Mouse (Mus musculus): ENCODE results near the gene Cnksr1. TPM values are rescaled to one million over a fixed set of nuclear protein-coding genes. Genes with fewer than 3 reads are reported as not detected.
A peak's percentile ranks its signal among the peaks of the same experiment; 100 is the strongest.

Gene Cnksr1
- total RNA-seq, 1 experiment from 2014 or later, result 0.58 TPM

- ATAC-seq (ENCODE audit: extremely low read depth, insufficient number of reproducible peaks, low FRiP score, poor library complexity, severe bottlenecking), result no peak
Measured at GRCm38 (mm10) chr4:134254835-134255234, 16.6 kb upstream of the Cnksr1 start.

- no peak for ATAC-seq (ENCODE audit: extremely low read depth, insufficient number of reproducible peaks, low FRiP score, poor library complexity, severe bottlenecking)
Measured at GRCm38 (mm10) chr4:134253722-134254324, 15.6 kb upstream of the Cnksr1 start, which contains the start of gene Grrp1. Gene Grrp1 (minus strand): TSS chr4:134254106.

GRCm38 (mm10) chr4:134252911-134253721 lies 14.9 kb upstream of the Cnksr1 start:
- ATAC-seq (ENCODE audit: extremely low read depth, insufficient number of reproducible peaks, low FRiP score, poor library complexity, severe bottlenecking), result no peak

- no peak for ATAC-seq (ENCODE audit: extremely low read depth, insufficient number of reproducible peaks, low FRiP score, poor library complexity, severe bottlenecking)
Measured at GRCm38 (mm10) chr4:134252131-134252910, 14.1 kb upstream of the Cnksr1 start.

- no peak for ATAC-seq (ENCODE audit: extremely low read depth, insufficient number of reproducible peaks, low FRiP score, poor library complexity, severe bottlenecking)
Measured at GRCm38 (mm10) chr4:134251241-134252130, 13.3 kb upstream of the Cnksr1 start.

GRCm38 (mm10) chr4:134250930-134251240 lies 12.7 kb upstream of the Cnksr1 start:
- ATAC-seq (ENCODE audit: extremely low read depth, insufficient number of reproducible peaks, low FRiP score, poor library complexity, severe bottlenecking), result no peak

- ATAC-seq (ENCODE audit: extremely low read depth, insufficient number of reproducible peaks, low FRiP score, poor library complexity, severe bottlenecking), result no peak
Measured at GRCm38 (mm10) chr4:134250116-134250929, 12.1 kb upstream of the Cnksr1 start.

GRCm38 (mm10) chr4:134249651-134250050 lies 11.5 kb upstream of the Cnksr1 start:
- peak; percentile 19; the same call in 1 of the 2 replicates for ATAC-seq (ENCODE audit: extremely low read depth, insufficient number of reproducible peaks, low FRiP score, poor library complexity, severe bottlenecking)

- ATAC-seq (ENCODE audit: extremely low read depth, insufficient number of reproducible peaks, low FRiP score, poor library complexity, severe bottlenecking), result no peak
Measured at GRCm38 (mm10) chr4:134246719-134247258, 8.6 kb upstream of the Cnksr1 start, which contains the start of gene Gm30191. Gene Gm30191 (plus strand): TSS chr4:134246935.

- ATAC-seq (ENCODE audit: extremely low read depth, insufficient number of reproducible peaks, low FRiP score, poor library complexity, severe bottlenecking), result no peak
Measured at GRCm38 (mm10) chr4:134246256-134246655, 8.1 kb upstream of the Cnksr1 start.

- ATAC-seq (ENCODE audit: extremely low read depth, insufficient number of reproducible peaks, low FRiP score, poor library complexity, severe bottlenecking), result peak; percentile 81
Measured at GRCm38 (mm10) chr4:134245148-134245843, 7.1 kb upstream of the Cnksr1 start, which contains the start of gene Zfp593. Gene Zfp593 (minus strand): TSS chr4:134245592.

GRCm38 (mm10) chr4:134243516-134244250 lies 5.5 kb upstream of the Cnksr1 start, which contains the start of gene E130218I03Rik:
Gene E130218I03Rik (plus strand): TSS chr4:134243662.
- ATAC-seq (ENCODE audit: extremely low read depth, insufficient number of reproducible peaks, low FRiP score, poor library complexity, severe bottlenecking), result no peak

GRCm38 (mm10) chr4:134238686-134239085 lies 487 bp upstream of the Cnksr1 start:
- no peak for ATAC-seq (ENCODE audit: extremely low read depth, insufficient number of reproducible peaks, low FRiP score, poor library complexity, severe bottlenecking)

GRCm38 (mm10) chr4:134237582-134238278 lies 469 bp downstream of the Cnksr1 start:
- ATAC-seq (ENCODE audit: extremely low read depth, insufficient number of reproducible peaks, low FRiP score, poor library complexity, severe bottlenecking), result no peak

GRCm38 (mm10) chr4:134234876-134235275 lies 3.3 kb downstream of the Cnksr1 start:
- no peak for ATAC-seq (ENCODE audit: extremely low read depth, insufficient number of reproducible peaks, low FRiP score, poor library complexity, severe bottlenecking)

GRCm38 (mm10) chr4:134230431-134230830 lies 7.8 kb downstream of the Cnksr1 start:
- ATAC-seq (ENCODE audit: extremely low read depth, insufficient number of reproducible peaks, low FRiP score, poor library complexity, severe bottlenecking), result no peak
